Comparison of ENCODE assay signal across 14 mouse cellular contexts in genomic region chr8:125959363-125959771, GRCm38 (mm10). TPM values are rescaled to one million over a fixed set of nuclear protein-coding genes. Genes with fewer than 3 reads are reported as not detected.
A peak's percentile ranks its signal among the peaks of the same experiment; 100 is the strongest.
DNase-seq lines count a peak whose midpoint lies in the region; ATAC-seq and TF ChIP-seq lines count a peak whose summit lies in the region.
"Had no signal": no experiment of that assay in that cellular context is flagged by ENCODE, and none has a peak within 500 bp of the region (broad histone marks: within the 10 kb centered on the region; RNA-seq: fewer than 3 reads in every experiment).

No protein-coding gene starts in this region.

- H3K9ac ChIP-seq in lung, postnatal 0 days (replicated peaks; ENCODE audit: low read depth): no peak overlapping the region
- H3K9ac ChIP-seq in kidney, embryonic 16.5 days (replicated peaks; ENCODE audit: low read length): no peak overlapping the region
- H3K9ac ChIP-seq: liver, embryonic 14.5 days had no signal

- TF ChIP-seq CTCF in left cerebral cortex, adult 2 months (IDR thresholded peaks at IDR 0.05): no peak
- no peak for TF ChIP-seq CTCF in lung, postnatal 0 days (IDR thresholded peaks at IDR 0.05)

- no peak for ATAC-seq in lung, postnatal 0 days
- ATAC-seq in kidney, embryonic 16.5 days (ENCODE audit: low FRiP score, low TSS enrichment): no peak

- intact Hi-C loops in left cerebral cortex, adult 2 months (cut with DNase I): loop anchor here (1.0 to 2.0 kb wide), 5 partner anchors 12 to 367 kb away; no protein-coding TSS in a partner anchor

- H3K4me1 ChIP-seq in lung, postnatal 0 days (ENCODE audit: insufficient read depth, low read depth, low read length): no peaks in the 10 kb centered on the region
- no peaks in the 10 kb centered on the region for H3K4me1 ChIP-seq in kidney, embryonic 16.5 days (ENCODE audit: insufficient read depth, low read length)

- 42% methylated on average over 4 of the region's 4 CpGs for WGBS in lung, postnatal 0 days
- WGBS in kidney, embryonic 16.5 days: 49% methylated on average over 4 of the region's 4 CpGs

- peak overlapping the region; percentile 78 for H3K27ac ChIP-seq in left cerebral cortex, adult 2 months
- no peak overlapping the region for H3K27ac ChIP-seq in lung, postnatal 0 days (ENCODE audit: low read length)
- no peak overlapping the region for H3K27ac ChIP-seq in kidney, embryonic 16.5 days (ENCODE audit: low read length)
- H3K27ac ChIP-seq: hindbrain, embryonic 10.5 days; liver, embryonic 14.5 days; midbrain, embryonic 10.5 days had no signal

- no peaks in the 10 kb centered on the region for H3K9me3 ChIP-seq in lung, postnatal 0 days (ENCODE audit: low read length)
- peaks cover 10% of the 10 kb centered on the region; the same call in 1 of the 2 replicates for H3K9me3 ChIP-seq in kidney, embryonic 16.5 days (ENCODE audit: low read length)

- no peaks in the 10 kb centered on the region for H3K36me3 ChIP-seq in lung, postnatal 0 days (ENCODE audit: insufficient read depth, low read length)
- H3K36me3 ChIP-seq in kidney, embryonic 16.5 days (ENCODE audit: insufficient read depth, low read length): no peaks in the 10 kb centered on the region
- H3K36me3 ChIP-seq: hindbrain, embryonic 10.5 days; midbrain, embryonic 10.5 days had no signal

- no peak for TF ChIP-seq EP300 in lung, postnatal 0 days (IDR thresholded peaks at IDR 0.05)

- no peak overlapping the region for H3K4me3 ChIP-seq in left cerebral cortex, adult 2 months
- H3K4me3 ChIP-seq in lung, postnatal 0 days (ENCODE audit: low read depth, low read length): no peak overlapping the region
- H3K4me3 ChIP-seq in kidney, embryonic 16.5 days (ENCODE audit: low read length): no peak overlapping the region
- H3K4me3 ChIP-seq: hindbrain, embryonic 10.5 days; midbrain, embryonic 10.5 days had no signal

- 0 out of 2 replicates have a peak, but pooled peaks cover 3% of the 10 kb centered on the region for H3K27me3 ChIP-seq in lung, postnatal 0 days (replicated peaks; ENCODE audit: insufficient read depth, low read length)
- H3K27me3 ChIP-seq in kidney, embryonic 16.5 days (ENCODE audit: insufficient read depth, low read length): peaks cover 7% of the 10 kb centered on the region

- no peak overlapping the region for H3K4me2 ChIP-seq in lung, postnatal 0 days (replicated peaks; ENCODE audit: low read depth, low read length)
- no peak overlapping the region for H3K4me2 ChIP-seq in kidney, embryonic 16.5 days (replicated peaks; ENCODE audit: low read depth, low read length)

- DNase-seq in right cerebral cortex, adult 18-20 months: peak; percentile 91
- no peak for DNase-seq in right cerebral cortex, postnatal 4 days
- DNase-seq in frontal cortex, postnatal 14 days (ENCODE audit: low spot score in 2 of 2): peak; percentile 50 to 60
- DNase-seq in left cerebral cortex, adult 2 months (ENCODE audit: extremely low spot score in 1 of 2, low spot score in 2 of 2): peak; percentile 61 to 72
- DNase-seq in lung, postnatal 0 days (ENCODE audit: low spot score): no peak
- DNase-seq in spleen, adult 12 weeks (ENCODE audit: low spot score): no peak
- DNase-seq in thymus, adult 18-20 months: no peak
- DNase-seq: heart, adult 18-20 months; kidney, postnatal 25 days had no signal

RNA-seq across cellular contexts. Expression of gene Kcnk1, which starts 35.6 kb away (rescaled TPM):
- total RNA-seq in left cerebral cortex, adult 2 months (2021): 10 to 100 TPM; 90.0 to 91.1 TPM
- 34.0 and 63.6 TPM in 2 replicates for polyA plus RNA-seq in lung, postnatal 0 days (2015; fragmentation: Nextera tagmentation; extraction: Ambion mirVana)
- 53.6 and 56.5 TPM in 2 replicates for polyA plus RNA-seq in kidney, embryonic 16.5 days (2015; fragmentation: Nextera tagmentation; extraction: Ambion mirVana)

RNA-seq across cellular contexts. Expression of gene Map3k21, which starts 49.1 kb away (rescaled TPM):
- 1 to 10 TPM; 1.8 to 3.0 TPM for total RNA-seq in left cerebral cortex, adult 2 months (2021)
- polyA plus RNA-seq in lung, postnatal 0 days (2015; fragmentation: Nextera tagmentation; extraction: Ambion mirVana): 0.74 and 0.76 TPM in 2 replicates
- 3.9 and 4.1 TPM in 2 replicates for polyA plus RNA-seq in kidney, embryonic 16.5 days (2015; fragmentation: Nextera tagmentation; extraction: Ambion mirVana)
- total RNA-seq: neutrophil, adult 5-6 weeks had no signal
- polyA plus RNA-seq: midbrain, embryonic 10.5 days had no signal

Comparison
In these comparisons a context has a peak if more than half of its experiments do, and no peak if none do; other contexts are left out.
1. DNase-seq: peak in right cerebral cortex, adult 18-20 months (single experiment), frontal cortex, postnatal 14 days (2 of 2) and left cerebral cortex, adult 2 months (2 of 2); none in right cerebral cortex, postnatal 4 days (single experiment), lung, postnatal 0 days (single experiment), spleen, adult 12 weeks (single experiment) and thymus, adult 18-20 months (0 of 2).